In the genomic region with DNA sequence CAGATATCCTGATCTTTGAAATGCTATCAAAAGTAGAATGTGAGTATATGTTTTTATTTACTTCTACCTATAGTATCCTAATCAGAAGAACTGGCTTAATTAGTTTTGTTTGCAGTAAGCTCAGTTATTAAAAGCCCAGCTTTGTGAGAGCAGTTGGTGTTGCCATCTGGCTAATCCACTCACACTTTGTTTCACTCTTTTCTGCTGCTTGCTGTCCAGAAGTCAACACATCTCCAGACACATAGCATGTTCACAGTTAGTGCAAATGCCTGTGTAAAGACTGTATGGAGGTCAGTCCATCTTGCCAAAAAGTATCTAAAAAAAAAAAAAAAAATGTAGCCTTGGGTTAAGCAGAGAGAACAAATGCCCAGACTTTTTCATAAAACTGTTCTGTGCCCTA, we compare ENCODE assay signal across 18 mouse cellular contexts. TPM values are rescaled to one million over a fixed set of nuclear protein-coding genes. Genes with fewer than 3 reads are reported as not detected.
"Had no signal": no experiment of that assay in that cellular context is flagged by ENCODE, and none has a peak within 500 bp of the region (broad histone marks: within the 10 kb centered on the region; RNA-seq: fewer than 3 reads in every experiment).

No protein-coding gene starts in this region.

- DNase-seq: kidney, adult 11 months; kidney, adult 9 months; kidney, postnatal 36 days; left cerebral cortex, postnatal 4 days; lung, adult 18-20 months; lung, postnatal 36 days; midbrain, embryonic 14.5 days; right cerebral cortex, postnatal 14 days; thymus, adult 2 months; thymus, postnatal 25 days had no signal

- H3K4me3 ChIP-seq: limb, embryonic 13.5 days; neural tube, embryonic 12.5 days; stomach, embryonic 15.5 days had no signal

- H3K27me3 ChIP-seq: neural tube, embryonic 12.5 days; stomach, embryonic 15.5 days had no signal

- H3K4me1 ChIP-seq: neural tube, embryonic 12.5 days; stomach, embryonic 15.5 days had no signal

- H3K4me2 ChIP-seq: limb, embryonic 13.5 days; neural tube, embryonic 12.5 days; stomach, embryonic 15.5 days had no signal

- H3K9ac ChIP-seq: limb, embryonic 13.5 days; liver, embryonic 14.5 days; neural tube, embryonic 12.5 days; stomach, embryonic 15.5 days had no signal

- H3K27ac ChIP-seq: kidney, postnatal 0 days; limb, embryonic 13.5 days; liver, embryonic 14.5 days; neural tube, embryonic 12.5 days; stomach, embryonic 15.5 days had no signal

- H3K9me3 ChIP-seq: neural tube, embryonic 12.5 days; stomach, embryonic 15.5 days had no signal

- H3K36me3 ChIP-seq: limb, embryonic 13.5 days; neural tube, embryonic 12.5 days; stomach, embryonic 15.5 days had no signal

RNA-seq across cellular contexts. Expression of a gene that starts 27.7 kb away (rescaled TPM):
- total RNA-seq: liver, adult 2 months; megakaryocyte progenitor cell, adult 5-6 weeks; monocyte, adult 5-6 weeks had no signal
- polyA plus RNA-seq: liver, adult 2 months had no signal
